Comparison of ENCODE assay signal across 13 mouse cellular contexts in genomic region chr8:122291075-122291474, GRCm38 (mm10). TPM values are rescaled to one million over a fixed set of nuclear protein-coding genes. Genes with fewer than 3 reads are reported as not detected.
DNase-seq lines count a peak whose midpoint lies in the region; ATAC-seq and TF ChIP-seq lines count a peak whose summit lies in the region.
"Had no signal": no experiment of that assay in that cellular context is flagged by ENCODE, and none has a peak within 500 bp of the region (broad histone marks: within the 10 kb centered on the region; RNA-seq: fewer than 3 reads in every experiment).

No protein-coding gene starts in this region.

- H3K4me3 ChIP-seq in hindbrain, embryonic 10.5 days = no peak overlapping the region
- no peak overlapping the region for H3K4me3 ChIP-seq in hindbrain, embryonic 14.5 days (replicated peaks; ENCODE audit: low read length)
- no peak overlapping the region for H3K4me3 ChIP-seq in MEL (ENCODE audit: control insufficient read depth in 1 of 2, insufficient read depth in 1 of 2, low read depth in 2 of 2, low read length in 2 of 2)
- no peak overlapping the region for H3K4me3 ChIP-seq in embryonic facial prominence, embryonic 13.5 days
- peak overlapping the region; percentile 97 for H3K4me3 ChIP-seq in liver, embryonic 13.5 days (replicated peaks)
- H3K4me3 ChIP-seq: limb, embryonic 15.5 days had no signal

- WGBS in hindbrain, embryonic 10.5 days = 82% methylated on average over 12 of the region's 12 CpGs
- WGBS in hindbrain, embryonic 14.5 days = 70% methylated on average over 12 of the region's 12 CpGs
- WGBS in embryonic facial prominence, embryonic 13.5 days = 76% methylated on average over 12 of the region's 12 CpGs
- WGBS in liver, embryonic 13.5 days (ENCODE audit: insufficient replicate concordance) = 21% methylated on average over 12 of the region's 12 CpGs

- ATAC-seq in hindbrain, embryonic 14.5 days (ENCODE audit: low FRiP score) = no peak
- no peak for ATAC-seq in embryonic facial prominence, embryonic 13.5 days (ENCODE audit: insufficient number of reproducible peaks, insufficient read depth, low FRiP score, low TSS enrichment, low read depth)
- ATAC-seq in liver, embryonic 13.5 days (ENCODE audit: low read depth) = no peak

- no peak for TF ChIP-seq CTCF in MEL (IDR thresholded peaks at IDR 0.05 in 2 of 3, conservative IDR thresholded peaks at IDR 0.05 in 1 of 3; ENCODE audit: control insufficient read depth in 1 of 3, insufficient read depth in 1 of 3, low read depth in 2 of 3, low read length in 3 of 3, poor library complexity in 1 of 3, severe bottlenecking in 1 of 3)

- H3K4me2 ChIP-seq in hindbrain, embryonic 14.5 days (replicated peaks) = no peak overlapping the region
- no peak overlapping the region for H3K4me2 ChIP-seq in embryonic facial prominence, embryonic 13.5 days
- H3K4me2 ChIP-seq in liver, embryonic 13.5 days = peak overlapping the region; percentile 99
- H3K4me2 ChIP-seq: limb, embryonic 15.5 days had no signal

- H3K27ac ChIP-seq in hindbrain, embryonic 10.5 days = peak overlapping the region; percentile 47
- H3K27ac ChIP-seq in hindbrain, embryonic 14.5 days = no peak overlapping the region; the same call in 1 of the 2 replicates
- peak overlapping the region; percentile 95 for H3K27ac ChIP-seq in MEL (ENCODE audit: control insufficient read depth, low read depth, low read length)
- no peak overlapping the region for H3K27ac ChIP-seq in embryonic facial prominence, embryonic 13.5 days
- H3K27ac ChIP-seq in liver, embryonic 13.5 days = peak overlapping the region; percentile 97
- H3K27ac ChIP-seq: limb, embryonic 15.5 days; macrophage had no signal

- DNase-seq in hindbrain, embryonic 10.5 days (ENCODE audit: low spot score) = no peak
- DNase-seq in hindbrain, embryonic 14.5 days (ENCODE audit: low spot score) = no peak
- DNase-seq in MEL (ENCODE audit: low read depth, low spot score) = no peak
- DNase-seq in liver, embryonic 13.5 days = no peak
- no peak for DNase-seq in urinary bladder, adult 2 months (ENCODE audit: low spot score)
- no peak for DNase-seq in kidney, postnatal 4 days
- no peak for DNase-seq in lung, postnatal 25 days (ENCODE audit: low spot score)
- DNase-seq: adrenal gland, postnatal 14 days; cerebellum, postnatal 25 days; right cerebral cortex, adult 18-20 months had no signal

- TF ChIP-seq RAD21 in MEL (IDR thresholded peaks at IDR 0.05; ENCODE audit: low read depth, low read length) = no peak

- H3K36me3 ChIP-seq in hindbrain, embryonic 10.5 days = peaks cover 3% of the 10 kb centered on the region; the same call in 1 of the 2 replicates
- no peaks in the 10 kb centered on the region for H3K36me3 ChIP-seq in hindbrain, embryonic 14.5 days (replicated peaks; ENCODE audit: control insufficient read depth, insufficient read depth)
- peaks cover 2 to 83% of the 10 kb centered on the region in 2 experiments; a peak in 3 of 4 replicates for H3K36me3 ChIP-seq in MEL (ENCODE audit: control insufficient read depth in 1 of 2, insufficient read depth in 2 of 2, low read length in 2 of 2)
- no peaks in the 10 kb centered on the region for H3K36me3 ChIP-seq in embryonic facial prominence, embryonic 13.5 days
- H3K36me3 ChIP-seq in liver, embryonic 13.5 days = peaks cover 86% of the 10 kb centered on the region
- H3K36me3 ChIP-seq: limb, embryonic 15.5 days had no signal

- peaks cover 41% of the 10 kb centered on the region for H3K27me3 ChIP-seq in hindbrain, embryonic 10.5 days (ENCODE audit: insufficient read depth, poor library complexity, severe bottlenecking)
- no peaks in the 10 kb centered on the region for H3K27me3 ChIP-seq in hindbrain, embryonic 14.5 days (ENCODE audit: control insufficient read depth, insufficient read depth, low read length)
- H3K27me3 ChIP-seq in MEL (ENCODE audit: control insufficient read depth in 1 of 2, insufficient read depth in 2 of 2, low read length in 2 of 2) = no peaks in the 10 kb centered on the region
- peaks cover 7% of the 10 kb centered on the region for H3K27me3 ChIP-seq in embryonic facial prominence, embryonic 13.5 days
- no peaks in the 10 kb centered on the region for H3K27me3 ChIP-seq in liver, embryonic 13.5 days

- no peak overlapping the region for H3K9ac ChIP-seq in hindbrain, embryonic 14.5 days
- H3K9ac ChIP-seq in MEL (ENCODE audit: control insufficient read depth, low read depth, low read length, poor library complexity, severe bottlenecking) = no peak overlapping the region
- H3K9ac ChIP-seq in embryonic facial prominence, embryonic 13.5 days = peak overlapping the region; percentile 44; the same call in 1 of the 2 replicates
- peak overlapping the region; percentile 99 for H3K9ac ChIP-seq in liver, embryonic 13.5 days
- H3K9ac ChIP-seq: limb, embryonic 15.5 days had no signal

- H3K9me3 ChIP-seq in hindbrain, embryonic 10.5 days = no peaks in the 10 kb centered on the region
- no peaks in the 10 kb centered on the region for H3K9me3 ChIP-seq in hindbrain, embryonic 14.5 days (ENCODE audit: control insufficient read depth, low read length)
- no peaks in the 10 kb centered on the region for H3K9me3 ChIP-seq in MEL (replicated peaks; ENCODE audit: insufficient read depth, low read length)
- H3K9me3 ChIP-seq in embryonic facial prominence, embryonic 13.5 days = no peaks in the 10 kb centered on the region
- no peaks in the 10 kb centered on the region for H3K9me3 ChIP-seq in liver, embryonic 13.5 days (replicated peaks)
- H3K9me3 ChIP-seq: limb, embryonic 15.5 days had no signal

- peaks cover 88% of the 10 kb centered on the region for H3K79me2 ChIP-seq in MEL (ENCODE audit: control insufficient read depth, insufficient read depth, low read length, poor library complexity)

- no peak for TF ChIP-seq POLR2A in MEL (IDR thresholded peaks at IDR 0.05; ENCODE audit: control insufficient read depth in 1 of 2, insufficient read depth in 1 of 2, low read depth in 1 of 2, low read length in 2 of 2, poor library complexity in 1 of 2)

- peak; percentile 13 to 72; a peak in 2 of 4 replicates for TF ChIP-seq EP300 in MEL (IDR thresholded peaks at IDR 0.05; ENCODE audit: low read depth in 1 of 2, low read length in 2 of 2)

- peaks cover 100% of the 10 kb centered on the region for H3K4me1 ChIP-seq in hindbrain, embryonic 10.5 days (replicated peaks)
- 0 out of 2 replicates have a peak, but pooled peaks cover 2% of the 10 kb centered on the region for H3K4me1 ChIP-seq in hindbrain, embryonic 14.5 days (replicated peaks; ENCODE audit: control insufficient read depth, insufficient read depth, low read length)
- peaks cover 19 to 96% of the 10 kb centered on the region in 2 experiments for H3K4me1 ChIP-seq in MEL (ENCODE audit: control insufficient read depth in 1 of 2, insufficient read depth in 2 of 2, low read length in 2 of 2)
- peaks cover 31% of the 10 kb centered on the region for H3K4me1 ChIP-seq in embryonic facial prominence, embryonic 13.5 days
- peaks cover 100% of the 10 kb centered on the region for H3K4me1 ChIP-seq in liver, embryonic 13.5 days (replicated peaks)

TF ChIP-seq in MEL, 35 proteins besides CTCF, POLR2A, EP300 and RAD21:
- TF ChIP-seq GATA1 (IDR thresholded peaks at IDR 0.05; ENCODE audit: low read depth, low read length) = peak; percentile 79
- TF ChIP-seq USF2 (IDR thresholded peaks at IDR 0.05; ENCODE audit: borderline replicate concordance in 1 of 2, insufficient read depth in 1 of 2, low read depth in 1 of 2, low read length in 2 of 2) = no peak
- no peak for TF ChIP-seq USF1 (IDR thresholded peaks at IDR 0.05; ENCODE audit: low read depth, low read length)
- TF ChIP-seq HCFC1 (IDR thresholded peaks at IDR 0.05; ENCODE audit: low read depth, low read length) = no peak
- TF ChIP-seq ETS1 (IDR thresholded peaks at IDR 0.05; ENCODE audit: low read depth, low read length) = peak; percentile 53; the same call in 1 of the 2 replicates
- TF ChIP-seq SMC3 (IDR thresholded peaks at IDR 0.05; ENCODE audit: low read depth, low read length) = no peak
- no peak for TF ChIP-seq MAX (IDR thresholded peaks at IDR 0.05; ENCODE audit: low read length)
- no peak for TF ChIP-seq CHD2 (IDR thresholded peaks at IDR 0.05; ENCODE audit: low read length)
- TF ChIP-seq ZC3H11A (IDR thresholded peaks at IDR 0.05; ENCODE audit: low read depth, low read length) = no peak
- TF ChIP-seq ZMIZ1 (IDR thresholded peaks at IDR 0.05; ENCODE audit: low read depth, low read length) = no peak
- TF ChIP-seq SIN3A (IDR thresholded peaks at IDR 0.05; ENCODE audit: low read length) = 0 out of 2 replicates have a peak, but pooled peaks have one; percentile 39
- 0 out of 2 replicates have a peak, but pooled peaks have one; percentile 11 for TF ChIP-seq MAZ (IDR thresholded peaks at IDR 0.05; ENCODE audit: low read depth, low read length)
- TF ChIP-seq POLR2AphosphoS2 (IDR thresholded peaks at IDR 0.05; ENCODE audit: low read length) = no peak
- no peak for TF ChIP-seq TBP (IDR thresholded peaks at IDR 0.05; ENCODE audit: low read depth, low read length)
- TF ChIP-seq RCOR1 (IDR thresholded peaks at IDR 0.05; ENCODE audit: low read depth, low read length) = 0 out of 2 replicates have a peak, but pooled peaks have one; percentile 31
- no peak for TF ChIP-seq ZNF384 (IDR thresholded peaks at IDR 0.05; ENCODE audit: low read depth, low read length)
- TF ChIP-seq TCF12 (IDR thresholded peaks at IDR 0.05; ENCODE audit: low read depth, low read length) = peak; percentile 72
- TF ChIP-seq E2F4 (IDR thresholded peaks at IDR 0.05; ENCODE audit: borderline replicate concordance, low read depth, low read length) = no peak
- TF ChIP-seq ELF1 (IDR thresholded peaks at IDR 0.05; ENCODE audit: low read depth, low read length) = no peak
- TF ChIP-seq TAL1 (IDR thresholded peaks at IDR 0.05; ENCODE audit: low read length) = no peak
- TF ChIP-seq MYC (IDR thresholded peaks at IDR 0.05; ENCODE audit: low read depth, low read length) = no peak
- no peak for TF ChIP-seq NRF1 (IDR thresholded peaks at IDR 0.05; ENCODE audit: insufficient read depth, low read depth, low read length, poor library complexity, severe bottlenecking)
TF ChIP-seq in MEL: peak in this region for 6.

RNA-seq across cellular contexts. Expression of gene Zfpm1, which starts 9.1 kb away (rescaled TPM):
- polyA plus RNA-seq in hindbrain, embryonic 10.5 days (2016; fragmentation: Nextera tagmentation; extraction: Ambion mirVana) = 1.6 and 2.4 TPM in 2 replicates
- 1.8 and 2.0 TPM in 2 replicates for polyA plus RNA-seq in hindbrain, embryonic 14.5 days (2014; fragmentation: Nextera tagmentation; extraction: Ambion mirVana)
- total RNA-seq in MEL (2012; rRNA removed) = 104 and 133 TPM in 2 replicates
- 100 to 1,000 TPM; 260 to 343 TPM for polyA plus RNA-seq in MEL (2012; ENCODE audit: insufficient read depth in 1 of 2, insufficient read length in 2 of 2, low read depth in 1 of 2, low replicate concordance in 2 of 2, missing spikeins in 1 of 2)
- polyA plus RNA-seq in embryonic facial prominence, embryonic 13.5 days (2015; fragmentation: Nextera tagmentation; extraction: Ambion mirVana) = 1.7 and 1.8 TPM in 2 replicates
- polyA plus RNA-seq in liver, embryonic 13.5 days (2015; fragmentation: Nextera tagmentation; extraction: Ambion mirVana) = 10.0 and 11.7 TPM in 2 replicates
- polyA plus RNA-seq in urinary bladder, adult 2 months (2012; rRNA removed) = 13.2 and 16.2 TPM in 2 replicates

Comparison
In these comparisons a context has a peak if more than half of its experiments do, and no peak if none do; other contexts are left out.
1. H3K27ac ChIP-seq: peak in hindbrain, embryonic 10.5 days (single experiment), MEL (single experiment) and liver, embryonic 13.5 days (single experiment); none in hindbrain, embryonic 14.5 days (single experiment) and embryonic facial prominence, embryonic 13.5 days (single experiment).
2. H3K9ac ChIP-seq: peak in embryonic facial prominence, embryonic 13.5 days (single experiment) and liver, embryonic 13.5 days (single experiment); none in hindbrain, embryonic 14.5 days (single experiment) and MEL (single experiment).
3. RNA of gene Zfpm1, which starts 9.1 kb away (polyA plus RNA-seq): 260 to 343 TPM in MEL; 13.2 to 16.2 TPM in urinary bladder, adult 2 months, 10.0 to 11.7 TPM in liver, embryonic 13.5 days, 1.8 to 2.0 TPM in hindbrain, embryonic 14.5 days, 1.7 to 1.8 TPM in embryonic facial prominence, embryonic 13.5 days and 1.6 to 2.4 TPM in hindbrain, embryonic 10.5 days; every median in the first group is over 10 times any median in the second.